Mouse (Mus musculus) kidney, adult 2 months (tissue): ENCODE data around the gene Psmb2. TPM values are rescaled to one million over a fixed set of nuclear protein-coding genes. Genes with fewer than 3 reads are reported as not detected.

Experiments used
- DNase-seq: peaks from one replicate; pipeline ENCODE4 v3.0.0; 2021
- H3K27ac ChIP-seq: fragments of 200-500 bp; 2 replicates; pipeline ENCODE4 v1.5.1; 2012; ENCODE audit warnings: low read depth, low read length, control low read depth, inconsistent platforms; ENCODE audit not compliant: insufficient read depth
- H3K27me3 ChIP-seq: fragments of 200-500 bp; replicated peaks from 2 replicates; pipeline ENCODE4 v1.6.1; 2012; ENCODE audit warnings: mild to moderate bottlenecking, moderate library complexity, low read length, inconsistent platforms; ENCODE audit not compliant: control insufficient read depth, insufficient read depth
- H3K36me3 ChIP-seq: fragments of 200-500 bp; 2 replicates; pipeline ENCODE4 v1.6.1; 2012; ENCODE audit warnings: mild to moderate bottlenecking, moderate library complexity, low read length, inconsistent platforms; ENCODE audit not compliant: control insufficient read depth, insufficient read depth
- H3K4me1 ChIP-seq: fragments of 200-500 bp; 2 replicates; pipeline ENCODE4 v1.6.1; 2011; ENCODE audit warnings: low read length; ENCODE audit not compliant: control insufficient read depth, insufficient read depth
- H3K4me3 ChIP-seq: fragments of 200-500 bp; 2 replicates; pipeline ENCODE4 v1.5.1; 2011; ENCODE audit warnings: mild to moderate bottlenecking, low read depth, low read length, control low read depth; ENCODE audit not compliant: insufficient read depth
- CTCF ChIP-seq: fragments of 200-500 bp; conservative IDR thresholded peaks from 2 replicates; pipeline ENCODE4 v1.5.1; 2011; ENCODE audit warnings: low read depth, mild to moderate bottlenecking, control low read depth, low read length, moderate library complexity, mixed read lengths; ENCODE audit not compliant: insufficient read depth, insufficient read length
- POLR2A ChIP-seq: fragments of 200-500 bp; IDR thresholded peaks from one replicate; pipeline ENCODE4 v1.6.1; 2011; ENCODE audit warnings: low read depth, low read length, control low read depth
- WGBS: fragments of 180-500 bp; shearing (Covaris S2); methylation state at CpG from one replicate; pipeline ENCODE4 v1.1.7; 2018; 5-methylcytosine and 5-hydroxymethylcytosine counted together
- polyA plus RNA-seq: library from polyadenylated mRNA; depleted of rRNA; stranded (reverse); fragments of >200 nt; gene quantifications from 2 replicates; pipeline ENCODE4 v1.2.3, GENCODE M21; 2012

The Psmb2 gene
- polyA plus RNA-seq, 1 experiment = 189 TPM

DNA sequence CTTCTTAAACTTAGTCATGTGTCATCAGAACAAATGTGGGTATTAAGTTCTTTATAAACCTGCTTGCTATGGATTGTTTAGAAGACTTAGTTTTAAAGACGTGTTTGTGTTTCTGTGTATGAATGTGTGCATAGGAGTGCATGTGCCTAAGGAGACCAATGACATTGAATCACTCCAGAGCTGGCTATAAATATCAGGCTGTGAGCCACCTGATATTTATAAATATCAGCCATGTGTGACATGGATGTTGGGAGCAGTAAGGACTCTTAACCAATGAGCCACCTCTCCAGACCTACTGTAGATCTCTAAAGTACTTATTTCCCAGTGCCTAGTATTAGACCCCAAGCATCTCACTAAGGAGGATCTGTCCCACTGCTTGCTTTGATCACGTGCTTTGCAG, 12.0 kb downstream of the Psmb2 start:
- H3K4me3 ChIP-seq = no peak overlapping the region
- DNase-seq = no peak
- H3K27me3 ChIP-seq = no peaks in the 10 kb centered on the region
- peaks cover 6% of the 10 kb centered on the region for H3K36me3 ChIP-seq
- no peak for TF ChIP-seq POLR2A
- TF ChIP-seq CTCF = no peak
- 84% methylated on average over 2 of the region's 2 CpGs for WGBS
- H3K27ac ChIP-seq = no peak overlapping the region
- H3K4me1 ChIP-seq = no peaks in the 10 kb centered on the region; the same call in 1 of the 2 replicates

DNA sequence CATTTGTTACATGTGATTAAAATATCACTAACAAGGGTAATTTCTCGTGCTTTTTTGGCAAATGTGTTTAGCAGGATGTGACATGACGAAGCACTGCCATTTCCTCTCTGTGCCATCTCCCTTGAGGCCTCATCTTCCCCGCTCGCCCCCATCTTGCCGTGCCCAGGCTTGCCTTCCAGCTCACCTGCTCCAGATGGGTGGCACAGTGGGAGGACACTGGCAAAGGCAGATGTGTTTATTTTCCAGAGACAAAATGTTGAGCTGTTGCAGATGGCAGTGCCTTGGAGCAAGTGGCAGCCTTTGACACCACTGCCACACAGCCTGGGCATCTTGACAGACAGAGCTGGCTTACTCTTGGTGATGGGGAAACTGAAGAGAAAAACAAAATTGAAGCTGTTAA, 15.6 kb downstream of the Psmb2 start:
- Histone ChIP-seq H3K36me3 (peaks cover 2% of the 10 kb centered on the region), H3K27me3 (no peaks in the 10 kb centered on the region), H3K4me3 (no peak overlapping the region), H3K27ac (no peak overlapping the region), H3K4me1 (no peaks in the 10 kb centered on the region)
- no peak for DNase-seq
- WGBS = 70% methylated on average over 5 of the region's 5 CpGs
- TF ChIP-seq POLR2A (no peak), CTCF (no peak)

DNA sequence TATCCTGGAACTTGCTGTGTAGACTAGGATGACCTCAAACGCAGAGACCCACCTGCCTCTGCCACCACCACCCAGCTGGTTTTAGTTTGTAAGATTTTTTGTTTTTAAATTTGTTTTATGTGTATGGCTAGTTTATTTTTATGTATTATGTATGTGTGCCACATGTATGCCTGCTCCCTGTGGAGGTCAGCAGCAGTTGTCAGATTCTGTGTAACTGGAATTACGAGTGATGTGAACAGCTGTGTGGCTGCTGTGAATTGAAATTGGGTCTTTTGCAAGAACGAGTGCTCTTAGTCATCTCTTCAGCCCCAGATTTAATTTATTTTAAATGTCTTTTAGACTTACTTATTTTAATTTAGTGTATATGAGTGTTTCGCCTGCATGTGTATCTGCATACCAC, 19.5 kb downstream of the Psmb2 start:
- TF ChIP-seq CTCF (no peak), POLR2A (no peak)
- Histone ChIP-seq H3K27me3 (no peaks in the 10 kb centered on the region), H3K36me3 (peaks cover 3% of the 10 kb centered on the region; the same call in 1 of the 2 replicates)

DNA sequence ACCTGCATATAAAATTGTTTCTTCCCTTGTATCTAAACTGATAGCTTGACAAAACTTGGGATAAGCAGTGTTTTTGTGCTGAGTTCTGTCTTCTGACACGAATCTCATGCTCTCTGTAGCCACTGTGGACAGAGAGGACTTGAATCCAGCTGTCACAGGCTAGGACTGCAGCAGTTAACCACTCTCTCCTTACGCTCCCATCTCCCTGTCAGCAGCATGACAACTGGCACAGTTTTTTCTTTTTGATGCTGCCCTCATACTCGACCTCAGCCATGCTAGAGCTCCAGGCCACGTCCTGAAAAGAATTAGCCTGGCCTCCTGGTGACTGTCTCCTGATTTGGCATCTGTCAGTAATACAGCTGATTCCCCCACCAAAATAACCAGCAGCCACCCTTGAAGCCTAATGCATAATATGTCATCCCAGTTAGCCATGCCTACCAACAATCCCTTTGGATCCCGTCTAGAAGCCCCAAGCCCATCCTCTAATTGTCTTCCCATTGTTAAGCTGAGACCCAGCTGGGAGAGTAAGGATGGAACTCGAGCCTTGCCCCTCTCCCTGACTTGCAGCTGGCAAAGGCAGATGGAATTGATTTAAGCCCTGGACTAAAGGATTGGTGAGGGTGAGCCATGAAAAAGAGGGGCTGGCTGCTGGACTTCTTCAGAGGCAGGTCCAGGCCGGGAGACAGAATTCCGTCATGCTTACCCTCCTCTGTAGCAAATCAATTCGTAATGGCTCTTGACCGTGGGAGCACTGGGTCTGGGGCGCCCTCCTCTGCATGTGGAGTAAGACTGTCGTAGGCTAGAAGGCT, 29.4 kb downstream of the Psmb2 start:
- peaks cover 5% of the 10 kb centered on the region for H3K36me3 ChIP-seq
- TF ChIP-seq POLR2A = no peak
- no peak for TF ChIP-seq CTCF
- H3K27ac ChIP-seq = no peak overlapping the region
- 83% methylated on average over 12 of the region's 12 CpGs for WGBS
- no peak for DNase-seq
- H3K4me3 ChIP-seq = no peak overlapping the region
- H3K4me1 ChIP-seq = no peaks in the 10 kb centered on the region
- H3K27me3 ChIP-seq = no peaks in the 10 kb centered on the region

More for the DNA sequence above, 19.5 kb downstream of the Psmb2 start:
- Histone ChIP-seq H3K4me1 (no peaks in the 10 kb centered on the region), H3K27ac (no peak overlapping the region), H3K4me3 (no peak overlapping the region)
- DNase-seq = no peak
- WGBS = 88% methylated on average over 4 of the region's 4 CpGs

DNA sequence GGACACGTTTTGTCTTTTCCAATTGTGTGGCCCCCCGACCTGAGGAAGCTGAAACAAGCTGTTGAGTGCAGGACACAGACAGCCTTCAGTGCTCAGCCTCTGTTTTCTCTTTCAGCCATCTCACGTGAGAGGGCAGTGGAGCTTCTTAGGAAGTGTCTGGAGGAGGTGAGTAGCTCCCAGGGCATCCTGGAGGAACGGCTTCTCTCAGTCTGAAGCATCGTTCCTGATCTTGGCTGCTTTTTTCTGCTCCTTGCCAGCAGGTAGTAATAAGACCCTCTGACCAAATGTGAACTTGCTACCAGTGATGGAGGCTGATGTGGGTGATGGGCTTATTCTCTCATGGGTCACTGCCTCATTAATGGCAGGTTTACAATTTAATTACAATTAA, 30.0 kb downstream of the Psmb2 start:
- H3K27ac ChIP-seq = no peak overlapping the region

DNA sequence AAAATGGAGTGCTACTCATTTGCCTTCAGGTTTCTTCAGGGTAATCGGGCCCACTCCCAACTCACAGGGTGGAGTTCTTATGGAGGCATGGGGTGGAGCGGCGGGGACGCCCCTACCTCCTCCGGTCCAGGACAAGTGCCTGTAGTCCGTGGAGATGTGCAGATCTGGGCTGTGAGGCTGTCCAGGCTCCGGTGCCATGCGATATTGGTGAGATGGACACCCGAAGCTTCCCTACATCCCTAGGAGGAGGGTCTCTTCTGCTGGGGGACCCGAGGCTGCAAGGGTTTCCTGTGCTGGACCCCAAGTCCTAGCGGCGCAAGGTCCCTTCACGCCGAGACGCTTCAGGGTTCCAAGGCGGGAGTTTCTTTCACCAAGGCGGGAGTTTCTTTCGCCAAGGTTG, 54.7 kb downstream of the Psmb2 start:
- WGBS = 2% methylated on average over 18 of the region's 18 CpGs
- no peak for DNase-seq

More for the DNA sequence above, 30.0 kb downstream of the Psmb2 start:
- Histone ChIP-seq H3K4me1 (no peaks in the 10 kb centered on the region), H3K36me3 (peaks cover 5% of the 10 kb centered on the region), H3K27me3 (no peaks in the 10 kb centered on the region), H3K4me3 (no peak overlapping the region)
- DNase-seq = no peak
- 81% methylated on average over 5 of the region's 5 CpGs for WGBS
- no peak for TF ChIP-seq POLR2A
- no peak for TF ChIP-seq CTCF

DNA sequence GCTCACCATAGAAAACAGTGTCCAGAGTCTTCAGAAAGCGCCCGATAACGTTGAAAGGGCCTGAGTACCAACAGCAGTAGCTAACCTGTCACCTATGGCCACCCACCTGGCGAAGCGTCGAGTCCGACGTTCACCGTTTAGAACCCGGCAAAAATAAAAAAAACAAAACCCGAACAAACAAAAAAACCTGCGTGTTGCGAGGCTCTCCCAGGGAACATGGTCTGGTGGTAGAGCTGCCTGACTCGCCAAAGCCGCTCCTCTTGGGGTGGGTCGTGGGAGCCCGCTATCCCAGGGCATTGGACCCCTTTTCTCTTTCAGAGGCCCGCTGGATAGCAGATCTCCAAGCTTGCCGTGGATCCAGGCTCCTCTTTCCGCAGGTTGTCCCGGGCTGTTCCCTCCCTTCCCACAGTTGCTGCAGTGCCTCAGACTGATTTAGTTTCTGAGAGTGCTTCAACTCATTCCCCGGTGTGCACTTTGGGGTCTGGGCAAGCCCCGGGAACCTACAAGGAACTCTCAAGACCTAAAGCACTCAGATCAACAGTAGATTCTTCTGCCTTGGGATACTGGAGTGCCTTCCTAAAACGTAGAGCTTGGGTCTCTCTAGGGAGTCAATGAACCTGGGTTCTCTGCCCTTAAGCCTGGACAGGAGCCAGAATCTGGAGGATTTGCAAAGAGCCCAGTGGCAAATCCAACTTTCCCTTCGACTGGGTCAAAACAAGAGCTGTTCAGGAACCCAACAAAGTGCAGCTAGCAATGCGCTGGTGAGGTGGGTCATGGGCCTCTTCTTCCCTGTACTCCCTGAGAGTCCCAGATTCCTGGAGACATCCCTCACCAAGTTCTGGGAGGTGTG, 55.3 kb downstream of the Psmb2 start:
- no peak for DNase-seq

More for the DNA sequence above, 54.7 kb downstream of the Psmb2 start:
- H3K4me1 ChIP-seq = no peaks in the 10 kb centered on the region
- H3K27me3 ChIP-seq = peaks cover 7% of the 10 kb centered on the region
- no peaks in the 10 kb centered on the region for H3K36me3 ChIP-seq
- no peak overlapping the region for H3K27ac ChIP-seq
- H3K4me3 ChIP-seq = no peak overlapping the region
- TF ChIP-seq CTCF (no peak), POLR2A (no peak)

More for the DNA sequence above, 55.3 kb downstream of the Psmb2 start:
- Histone ChIP-seq H3K36me3 (no peaks in the 10 kb centered on the region), H3K27ac (no peak overlapping the region), H3K27me3 (peaks cover 7% of the 10 kb centered on the region), H3K4me3 (no peak overlapping the region), H3K4me1 (no peaks in the 10 kb centered on the region)
- TF ChIP-seq CTCF = no peak
- 7% methylated on average over 26 of the region's 26 CpGs for WGBS
